Mouse (Mus musculus) hindbrain, embryonic 16.5 days (tissue): ENCODE measurements at regions not wholly inside any gene's neighbourhood (a gene's known extent, or its start where the extent isn't known, plus 50 kb on each side); places are given as distances from the start of the nearest gene placed in this dataset.
A peak's percentile ranks its signal among the peaks of the same experiment; 100 is the strongest.

ENCODE experiments used
- ATAC-seq: fragments of 200-750 bp; cut with Nextera tagmentation; 2 replicates; pipeline ENCODE4 v1.8.0; 2017; ENCODE audit warnings: moderate TSS enrichment, moderate library complexity
- H3K27ac ChIP-seq: fragments of 300-500 bp; sonication (generic); 2 replicates; pipeline ENCODE4 v1.5.1; 2014; ENCODE audit warnings: low read depth, mild to moderate bottlenecking, control low read depth, low read length, moderate library complexity
- H3K27me3 ChIP-seq: fragments of 300-500 bp; sonication (generic); replicated peaks from 2 replicates; pipeline ENCODE4 v1.6.1; 2014; ENCODE audit warnings: low read length; ENCODE audit not compliant: control insufficient read depth, insufficient read depth
- H3K36me3 ChIP-seq: fragments of 300-500 bp; sonication (generic); 2 replicates; pipeline ENCODE4 v1.6.1; 2014; ENCODE audit warnings: mild to moderate bottlenecking, low read length, moderate library complexity, mixed read lengths; ENCODE audit not compliant: control insufficient read depth, insufficient read depth
- H3K4me1 ChIP-seq: fragments of 300-500 bp; sonication (generic); 2 replicates; pipeline ENCODE4 v1.6.1; 2014; ENCODE audit warnings: low read depth, low read length; ENCODE audit not compliant: control insufficient read depth, insufficient read depth
- H3K4me2 ChIP-seq: fragments of 300-500 bp; sonication (generic); 2 replicates; pipeline ENCODE4 v1.6.1; 2014; ENCODE audit warnings: mild to moderate bottlenecking, low read length, control low read depth, moderate library complexity
- H3K4me3 ChIP-seq: fragments of 300-500 bp; sonication (generic); 2 replicates; pipeline ENCODE4 v1.5.1; 2014; ENCODE audit warnings: mild to moderate bottlenecking, low read length, control low read depth, moderate library complexity
- H3K9ac ChIP-seq: fragments of 300-500 bp; sonication (generic); 2 replicates; pipeline ENCODE4 v1.6.1; 2014; ENCODE audit warnings: low read depth, mild to moderate bottlenecking, control low read depth, low read length, moderate library complexity
- H3K9me3 ChIP-seq: fragments of 300-500 bp; sonication (generic); 2 replicates; pipeline ENCODE4 v1.6.1; 2014; ENCODE audit warnings: mild to moderate bottlenecking, low read length, moderate library complexity; ENCODE audit not compliant: control insufficient read depth
- WGBS: fragments of 180-500 bp; shearing (Covaris S2); extraction: QIAGEN DNeasy Blood & Tissue Kit; methylation state at CpG from one replicate; pipeline ENCODE4 v1.1.7; 2014; 5-methylcytosine and 5-hydroxymethylcytosine counted together

DNA sequence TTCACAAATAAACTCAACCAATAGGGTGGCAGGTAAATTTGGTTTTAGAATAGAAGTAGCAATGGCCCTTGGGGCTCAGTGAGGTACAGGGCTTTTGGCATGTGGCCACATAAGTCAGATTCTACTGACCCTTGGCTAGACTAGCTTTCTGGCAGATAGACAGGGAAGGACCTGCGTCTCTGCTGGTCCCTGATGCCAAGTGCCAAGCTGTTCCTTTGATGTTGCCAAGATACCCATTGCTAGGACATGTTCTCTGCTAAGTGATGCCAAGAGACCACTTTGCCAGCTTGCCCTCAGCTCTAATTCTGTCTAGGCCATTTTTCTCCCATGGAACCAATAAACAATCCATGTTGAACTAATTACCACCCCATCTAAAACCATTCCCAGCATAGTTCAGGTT, 110.5 kb upstream of the Adcy1 start:
- 67% methylated on average over 1 of the region's 1 CpGs for WGBS
- peak; percentile 94 for ATAC-seq
- Histone ChIP-seq H3K4me1 (no peaks in the 10 kb centered on the region), H3K9ac (no peak overlapping the region), H3K4me3 (no peak overlapping the region), H3K36me3 (no peaks in the 10 kb centered on the region), H3K4me2 (no peak overlapping the region), H3K9me3 (no peaks in the 10 kb centered on the region), H3K27ac (no peak overlapping the region), H3K27me3 (no peaks in the 10 kb centered on the region; the same call in 1 of the 2 replicates)

DNA sequence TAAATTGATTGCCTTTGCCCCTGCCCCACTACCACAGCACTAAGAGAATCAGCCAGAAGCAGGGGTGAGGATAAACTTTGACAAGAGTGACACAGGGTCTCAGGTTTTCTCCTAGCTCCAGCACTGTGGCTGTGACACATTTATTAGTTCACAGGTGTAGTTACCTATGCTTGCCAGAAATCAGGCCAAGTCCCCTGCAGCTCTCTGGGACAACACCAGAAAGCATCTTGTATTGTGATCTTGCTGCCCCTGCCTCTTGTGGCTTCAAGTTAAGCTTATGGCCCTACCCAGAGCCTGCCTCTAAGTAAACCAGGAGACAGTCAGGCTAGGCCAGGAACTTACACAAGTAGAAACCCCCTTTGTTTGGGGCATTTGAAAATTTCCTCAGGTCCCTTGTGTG, 111.9 kb upstream of the Adcy1 start:
- Histone ChIP-seq H3K27ac (no peak overlapping the region), H3K36me3 (no peaks in the 10 kb centered on the region), H3K9me3 (no peaks in the 10 kb centered on the region), H3K27me3 (no peaks in the 10 kb centered on the region; the same call in 1 of the 2 replicates), H3K4me1 (no peaks in the 10 kb centered on the region), H3K4me2 (no peak overlapping the region), H3K4me3 (no peak overlapping the region), H3K9ac (no peak overlapping the region)
- ATAC-seq: no peak

DNA sequence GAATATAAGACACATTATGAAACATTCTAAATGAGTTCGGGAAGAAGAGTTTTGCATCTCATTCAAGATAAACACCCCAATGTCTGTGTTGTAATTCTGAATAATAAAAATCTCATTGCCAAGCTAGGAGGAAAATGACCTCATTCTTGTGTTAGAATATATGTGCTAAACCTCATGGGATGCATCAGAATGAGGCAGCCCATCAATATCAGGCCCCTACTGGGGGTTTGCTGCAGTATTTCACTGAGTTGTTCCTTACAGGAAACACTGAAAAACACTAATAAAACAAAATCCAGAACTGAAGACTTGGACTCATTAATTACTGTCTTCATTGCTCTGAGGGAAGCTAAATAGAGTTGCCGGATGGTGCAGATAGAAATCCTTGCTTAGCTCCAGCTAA, 111.6 kb upstream of the Gm11983 start:
- 62% methylated on average over 2 of the region's 2 CpGs for WGBS
- ATAC-seq: no peak
- no peaks in the 10 kb centered on the region for H3K4me1 ChIP-seq
- no peaks in the 10 kb centered on the region for H3K36me3 ChIP-seq
- H3K27ac ChIP-seq: no peak overlapping the region
- no peak overlapping the region for H3K9ac ChIP-seq
- no peak overlapping the region for H3K4me2 ChIP-seq
- no peak overlapping the region for H3K4me3 ChIP-seq
- H3K9me3 ChIP-seq: no peaks in the 10 kb centered on the region
- H3K27me3 ChIP-seq: no peaks in the 10 kb centered on the region; the same call in 1 of the 2 replicates

DNA sequence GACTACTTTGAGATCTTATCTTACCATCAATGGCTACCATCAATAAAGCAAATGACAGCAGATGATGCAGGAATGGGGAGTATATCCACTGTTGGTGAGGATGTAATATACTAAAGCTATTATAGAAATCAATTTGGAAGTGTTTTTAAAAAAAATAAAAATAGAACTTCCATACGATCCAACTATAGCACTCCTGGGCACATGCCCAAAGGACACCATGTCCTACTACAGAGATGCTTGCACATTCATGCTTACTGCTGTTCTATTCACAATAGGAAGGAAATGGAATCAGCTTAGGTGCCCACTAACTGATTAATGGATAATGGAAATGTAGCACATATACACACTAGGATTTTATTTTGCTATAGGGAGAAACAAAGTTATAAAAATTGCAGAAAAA, 96.7 kb upstream of the Gm11983 start:
- ATAC-seq: no peak
- no peak overlapping the region for H3K4me3 ChIP-seq
- H3K4me1 ChIP-seq: no peaks in the 10 kb centered on the region
- H3K4me2 ChIP-seq: no peak overlapping the region
- H3K9me3 ChIP-seq: no peaks in the 10 kb centered on the region; the same call in 1 of the 2 replicates
- no peak overlapping the region for H3K27ac ChIP-seq
- no peaks in the 10 kb centered on the region for H3K36me3 ChIP-seq
- WGBS: 83% methylated on average over 1 of the region's 1 CpGs
- H3K9ac ChIP-seq: no peak overlapping the region
- H3K27me3 ChIP-seq: no peaks in the 10 kb centered on the region

DNA sequence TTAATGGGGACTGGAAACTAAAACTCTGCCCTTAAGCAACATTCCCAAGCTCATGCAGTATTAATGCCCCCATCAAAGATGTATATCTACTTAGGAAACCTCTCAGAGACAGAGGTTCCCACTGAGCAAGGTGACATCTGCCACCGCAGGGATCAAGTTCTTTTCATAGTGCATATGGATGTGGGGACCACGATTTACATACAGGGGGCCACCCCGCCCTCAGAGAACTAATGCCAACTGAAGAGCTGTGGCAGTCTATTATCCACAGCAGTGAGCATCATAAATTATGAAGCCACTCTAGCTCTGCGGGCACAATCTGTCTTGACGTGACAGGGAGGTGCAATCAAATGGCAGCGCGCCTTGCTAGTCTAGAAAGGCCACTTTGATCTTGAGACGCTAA, 88.6 kb upstream of the Gm11983 start:
- WGBS: 54% methylated on average over 8 of the region's 8 CpGs
- no peaks in the 10 kb centered on the region for H3K27me3 ChIP-seq
- no peaks in the 10 kb centered on the region for H3K36me3 ChIP-seq
- no peak overlapping the region for H3K4me2 ChIP-seq
- ATAC-seq: peak; percentile 68
- no peaks in the 10 kb centered on the region for H3K4me1 ChIP-seq
- H3K4me3 ChIP-seq: no peak overlapping the region
- no peak overlapping the region for H3K27ac ChIP-seq
- no peaks in the 10 kb centered on the region for H3K9me3 ChIP-seq
- no peak overlapping the region for H3K9ac ChIP-seq

DNA sequence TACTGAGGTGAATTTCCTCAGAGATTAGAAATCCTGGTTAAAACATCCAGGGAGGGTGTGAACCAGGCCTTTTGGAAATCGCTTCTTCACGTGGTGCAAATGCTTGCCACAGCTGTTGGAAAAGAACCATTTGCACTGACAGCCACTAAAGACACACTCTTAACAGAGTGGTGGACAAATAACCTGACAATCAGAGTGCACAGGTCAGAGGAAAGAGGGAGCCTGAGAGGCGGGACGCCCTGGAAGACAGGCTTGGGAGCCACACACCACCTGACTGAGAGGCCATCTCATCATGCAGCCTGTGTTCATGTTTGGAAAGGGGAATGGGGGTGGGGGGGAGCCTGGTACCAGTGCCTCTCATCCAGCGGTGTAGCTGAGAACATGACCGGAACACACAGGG, 87.0 kb upstream of the Gm11983 start:
- Histone ChIP-seq H3K4me3 (no peak overlapping the region), H3K27me3 (no peaks in the 10 kb centered on the region), H3K27ac (no peak overlapping the region), H3K9me3 (no peaks in the 10 kb centered on the region), H3K4me1 (no peaks in the 10 kb centered on the region), H3K9ac (no peak overlapping the region), H3K36me3 (no peaks in the 10 kb centered on the region), H3K4me2 (no peak overlapping the region)
- ATAC-seq: no peak
- 35% methylated on average over 6 of the region's 6 CpGs for WGBS

DNA sequence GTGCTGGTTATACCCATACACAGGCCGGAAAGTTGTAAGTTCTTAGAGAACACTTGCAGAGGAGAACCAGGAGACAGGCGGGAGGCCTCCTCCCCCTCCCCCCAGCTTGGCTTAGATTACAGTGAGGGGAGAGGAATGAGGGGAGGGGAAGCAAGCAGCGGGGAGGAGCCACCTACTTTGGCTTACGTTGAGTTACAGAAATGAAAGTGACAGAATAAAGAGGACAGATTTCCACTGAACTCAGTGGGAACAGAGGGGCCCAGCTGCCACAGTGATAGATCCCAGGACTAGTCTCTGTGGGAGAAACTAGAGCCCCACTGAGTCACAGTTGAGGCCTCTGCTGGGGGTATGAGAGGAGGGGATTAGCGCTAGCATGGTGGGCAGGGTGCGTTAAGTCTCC, 86.5 kb upstream of the Gm11983 start:
- no peak; the same call in 1 of the 2 replicates for ATAC-seq
- no peak overlapping the region for H3K4me3 ChIP-seq
- no peaks in the 10 kb centered on the region for H3K9me3 ChIP-seq
- H3K4me1 ChIP-seq: no peaks in the 10 kb centered on the region
- no peaks in the 10 kb centered on the region for H3K27me3 ChIP-seq
- H3K9ac ChIP-seq: no peak overlapping the region
- no peak overlapping the region for H3K4me2 ChIP-seq
- 20% methylated on average over 6 of the region's 6 CpGs for WGBS
- no peak overlapping the region for H3K27ac ChIP-seq
- H3K36me3 ChIP-seq: no peaks in the 10 kb centered on the region

DNA sequence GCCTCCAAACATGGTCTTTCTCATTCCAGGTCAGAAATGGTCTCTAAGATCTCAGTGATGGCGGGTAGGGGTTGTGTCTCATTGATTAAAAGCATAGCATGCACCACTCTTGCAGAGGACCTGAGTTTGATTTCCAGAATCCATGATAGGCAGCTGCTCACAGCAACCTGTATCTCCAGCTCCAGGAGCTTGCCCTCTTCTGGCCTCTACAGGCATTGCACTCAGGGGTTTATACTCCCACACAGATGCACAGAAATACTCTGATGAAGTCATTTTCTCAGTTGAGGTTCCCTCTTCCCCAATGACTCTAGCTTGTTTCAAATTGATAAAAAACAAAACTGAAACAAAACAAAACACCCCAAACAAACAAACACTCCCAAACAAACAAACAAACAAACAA, 81.1 kb upstream of the Gm11983 start:
- no peak overlapping the region for H3K27ac ChIP-seq
- H3K9me3 ChIP-seq: no peaks in the 10 kb centered on the region; the same call in 1 of the 2 replicates
- no peak overlapping the region for H3K4me3 ChIP-seq
- no peak for ATAC-seq
- no peaks in the 10 kb centered on the region for H3K36me3 ChIP-seq
- no peak overlapping the region for H3K4me2 ChIP-seq
- H3K4me1 ChIP-seq: no peaks in the 10 kb centered on the region
- H3K9ac ChIP-seq: no peak overlapping the region
- H3K27me3 ChIP-seq: no peaks in the 10 kb centered on the region
- WGBS: 84% methylated on average over 1 of the region's 1 CpGs

DNA sequence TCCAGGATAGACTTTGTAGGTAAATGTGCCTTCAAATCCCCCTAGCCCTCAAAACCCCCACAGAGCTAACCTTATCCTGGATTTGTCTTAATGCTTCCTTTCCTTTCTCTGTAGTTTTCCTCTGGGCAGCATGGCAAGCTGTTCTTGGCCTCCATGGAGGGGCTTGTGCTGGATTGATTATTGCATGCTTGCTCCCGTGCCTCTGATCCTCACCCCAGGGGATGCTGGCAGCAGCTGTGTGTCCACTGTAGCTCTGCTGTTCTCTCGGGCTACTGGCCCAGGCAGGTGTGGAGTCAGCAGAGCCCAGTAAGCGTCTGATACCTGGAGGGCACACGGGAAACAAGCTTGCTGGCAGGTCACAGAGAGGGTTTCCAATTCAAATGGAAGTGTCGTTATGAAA, 68.2 kb upstream of the Gm11983 start:
- H3K4me2 ChIP-seq: no peak overlapping the region
- 28% methylated on average over 5 of the region's 5 CpGs for WGBS

DNA sequence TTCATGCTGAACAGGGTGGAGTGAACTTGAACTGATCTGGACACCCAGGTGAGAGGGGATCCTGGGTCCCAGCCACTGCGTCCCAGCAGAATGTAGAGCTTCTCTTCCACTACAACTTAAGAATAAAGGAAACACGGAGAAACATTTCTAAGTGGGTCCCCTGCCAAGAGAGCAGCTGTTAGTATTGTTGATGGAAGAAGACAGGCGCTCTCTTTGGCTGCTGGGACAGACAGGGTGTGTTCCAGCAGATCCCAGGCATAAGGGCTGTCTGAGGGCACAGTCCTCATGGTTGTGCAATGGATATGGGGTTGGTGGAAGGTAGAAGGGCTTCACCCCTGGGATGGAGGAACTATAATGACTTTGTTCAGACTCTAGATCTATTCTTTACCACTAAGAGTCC, 65.5 kb upstream of the Gm11983 start:
- no peak overlapping the region for H3K4me2 ChIP-seq
- no peaks in the 10 kb centered on the region for H3K36me3 ChIP-seq
- ATAC-seq: no peak
- no peak overlapping the region for H3K4me3 ChIP-seq
- H3K4me1 ChIP-seq: peaks cover 8% of the 10 kb centered on the region
- WGBS: 69% methylated on average over 3 of the region's 3 CpGs
- H3K27ac ChIP-seq: no peak overlapping the region
- no peaks in the 10 kb centered on the region for H3K27me3 ChIP-seq
- no peak overlapping the region for H3K9ac ChIP-seq
- H3K9me3 ChIP-seq: no peaks in the 10 kb centered on the region

More for the DNA sequence above, 68.2 kb upstream of the Gm11983 start:
- Histone ChIP-seq H3K4me3 (no peak overlapping the region), H3K36me3 (no peaks in the 10 kb centered on the region), H3K27me3 (no peaks in the 10 kb centered on the region), H3K4me1 (peaks cover 7% of the 10 kb centered on the region), H3K9ac (no peak overlapping the region), H3K27ac (no peak overlapping the region), H3K9me3 (no peaks in the 10 kb centered on the region)
- ATAC-seq: no peak
